Mouse (Mus musculus) CH12.LX (cell line): ENCODE data around the gene Unc119. TPM values are rescaled to one million over a fixed set of nuclear protein-coding genes. Genes with fewer than 3 reads are reported as not detected.

ENCODE experiments used
- DNase-seq: peaks from one replicate; pipeline ENCODE4 v3.0.0-alpha.2; 2013; ENCODE audit errors: extremely low read depth
- H3K27ac ChIP-seq: 2 replicates; pipeline ENCODE4 v1.5.1; 2012; ENCODE audit warnings: low read depth, mild to moderate bottlenecking, control low read depth, moderate library complexity; ENCODE audit not compliant: insufficient read depth
- H3K27me3 ChIP-seq: replicated peaks from 2 replicates; pipeline ENCODE3; 2012; ENCODE audit warnings: inconsistent platforms
- H3K36me3 ChIP-seq, 2 experiments: replicated peaks in 1 of 2; 2 replicates each; pipeline versions ENCODE3 to v1.6.1; 2012; ENCODE audit warnings: inconsistent platforms in 1 of 2, low read length in 1 of 2, mild to moderate bottlenecking in 1 of 2, mixed read lengths in 1 of 2, moderate library complexity in 1 of 2; ENCODE audit not compliant: control insufficient read depth in 1 of 2, insufficient read depth in 1 of 2
- H3K4me1 ChIP-seq, 2 experiments: 2 replicates each; pipeline ENCODE4 v1.6.1; 2012; ENCODE audit warnings: inconsistent platforms in 1 of 2, moderate library complexity in 1 of 2; ENCODE audit not compliant: insufficient read depth in 2 of 2, control insufficient read depth in 1 of 2
- H3K4me2 ChIP-seq: 2 replicates; pipeline ENCODE4 v1.6.1; 2012; ENCODE audit warnings: low read depth, mild to moderate bottlenecking, control low read depth; ENCODE audit not compliant: poor library complexity, insufficient read depth, severe bottlenecking
- H3K4me3 ChIP-seq, 3 experiments: fragments of 150-350 bp in 1 of 3; sonication (generic) in 1 of 3; replicated peaks in 1 of 3; 2 replicates each; pipeline versions ENCODE3 to v1.5.1; 2011 to 2012; ENCODE audit warnings: low read depth in 2 of 3, low read length in 2 of 3, mild to moderate bottlenecking in 2 of 3, moderate library complexity in 2 of 3, control low read depth in 1 of 3, improper control_type of control experiment in 1 of 3, inconsistent platforms in 1 of 3, mixed read lengths in 1 of 3; ENCODE audit not compliant: poor library complexity in 1 of 3
- H3K79me2 ChIP-seq: replicated peaks from 2 replicates; pipeline ENCODE4 v1.6.1; 2012; ENCODE audit warnings: mild to moderate bottlenecking, moderate library complexity; ENCODE audit not compliant: control insufficient read depth, poor library complexity, insufficient read depth, severe bottlenecking; ENCODE audit errors: extremely low read depth
- H3K9ac ChIP-seq: 2 replicates; pipeline ENCODE4 v1.6.1; 2012; ENCODE audit warnings: low read depth, mild to moderate bottlenecking, control low read depth, moderate library complexity; ENCODE audit not compliant: insufficient read depth
- H3K9me3 ChIP-seq: replicated peaks from 2 replicates; pipeline ENCODE3; 2012; ENCODE audit warnings: low read length, inconsistent platforms, mixed read lengths
- BHLHE40 ChIP-seq: IDR thresholded peaks from 2 replicates; pipeline ENCODE4 v1.6.1; 2011; ENCODE audit warnings: mild to moderate bottlenecking, low read depth, low read length, improper control_type of control experiment
- CHD2 ChIP-seq: IDR thresholded peaks from 2 replicates; pipeline ENCODE4 v1.6.1; 2011; ENCODE audit warnings: low read length, improper control_type of control experiment
- E2F4 ChIP-seq: IDR thresholded peaks from 2 replicates; pipeline ENCODE4 v1.6.1; 2011; ENCODE audit warnings: low read depth, low read length, improper control_type of control experiment; ENCODE audit not compliant: insufficient replicate concordance
- ELF1 ChIP-seq: IDR thresholded peaks from 2 replicates; pipeline ENCODE4 v1.6.1; 2014; ENCODE audit warnings: low read depth, mild to moderate bottlenecking, inconsistent platforms, low read length, improper control_type of control experiment
- GABPA ChIP-seq: IDR thresholded peaks from 2 replicates; pipeline ENCODE4 v1.6.1; 2012; ENCODE audit warnings: low read depth, low read length, improper control_type of control experiment, inconsistent platforms; ENCODE audit not compliant: insufficient replicate concordance
- HCFC1 ChIP-seq: IDR thresholded peaks from 2 replicates; pipeline ENCODE4 v1.6.1; 2012; ENCODE audit warnings: low read depth, mild to moderate bottlenecking, inconsistent platforms, low read length, improper control_type of control experiment
- MAZ ChIP-seq: IDR thresholded peaks from 2 replicates; pipeline ENCODE4 v1.6.1; 2012; ENCODE audit warnings: low read depth, mild to moderate bottlenecking, inconsistent platforms, low read length, improper control_type of control experiment, moderate library complexity
- MEF2A ChIP-seq: IDR thresholded peaks from 2 replicates; pipeline ENCODE4 v1.6.1; 2014; ENCODE audit warnings: low read depth, mild to moderate bottlenecking, inconsistent platforms, low read length, improper control_type of control experiment, borderline replicate concordance
- MYC ChIP-seq: IDR thresholded peaks from 2 replicates; pipeline ENCODE4 v1.6.1; 2011; ENCODE audit warnings: low read depth, mild to moderate bottlenecking, improper control_type of control experiment, low read length
- POLR2A ChIP-seq: IDR thresholded peaks from 2 replicates; pipeline ENCODE4 v1.6.1; 2011; ENCODE audit warnings: low read depth, mild to moderate bottlenecking, improper control_type of control experiment, low read length
- POLR2AphosphoS2 ChIP-seq: IDR thresholded peaks from 2 replicates; pipeline ENCODE4 v1.6.1; 2011; ENCODE audit warnings: low read depth, low read length, improper control_type of control experiment
- RCOR1 ChIP-seq: conservative IDR thresholded peaks from 2 replicates; pipeline ENCODE4 v1.6.1; 2012; ENCODE audit warnings: low read depth, mild to moderate bottlenecking, inconsistent platforms, low read length, improper control_type of control experiment
- SMC3 ChIP-seq: IDR thresholded peaks from 2 replicates; pipeline ENCODE4 v1.6.1; 2011; ENCODE audit warnings: low read depth, low read length, improper control_type of control experiment
- TBP ChIP-seq: conservative IDR thresholded peaks from 2 replicates; pipeline ENCODE4 v1.6.1; 2011; ENCODE audit warnings: low read depth, low read length, improper control_type of control experiment
- TCF12 ChIP-seq: IDR thresholded peaks from 2 replicates; pipeline ENCODE4 v1.6.1; 2014; ENCODE audit warnings: low read depth, mild to moderate bottlenecking, inconsistent platforms, low read length, improper control_type of control experiment
- UBTF ChIP-seq: IDR thresholded peaks from 2 replicates; pipeline ENCODE4 v1.6.1; 2012; ENCODE audit warnings: low read depth, mild to moderate bottlenecking, inconsistent platforms, low read length, improper control_type of control experiment, moderate library complexity
- USF1 ChIP-seq: IDR thresholded peaks from 2 replicates; pipeline ENCODE4 v1.6.1; 2014; ENCODE audit warnings: low read depth, mild to moderate bottlenecking, inconsistent platforms, low read length, improper control_type of control experiment
- USF2 ChIP-seq: conservative IDR thresholded peaks from 2 replicates; pipeline ENCODE4 v1.6.1; 2011; ENCODE audit warnings: low read depth, low read length, improper control_type of control experiment
- ZC3H11A ChIP-seq: IDR thresholded peaks from 2 replicates; pipeline ENCODE4 v1.6.1; 2012; ENCODE audit warnings: low read depth, mild to moderate bottlenecking, inconsistent platforms, low read length, improper control_type of control experiment
- ZKSCAN1 ChIP-seq: IDR thresholded peaks from 2 replicates; pipeline ENCODE4 v1.6.1; 2012; ENCODE audit warnings: low read depth, inconsistent platforms, low read length, improper control_type of control experiment, borderline replicate concordance
- ZMIZ1 ChIP-seq: IDR thresholded peaks from 2 replicates; pipeline ENCODE4 v1.6.1; 2012; ENCODE audit warnings: low read depth, mild to moderate bottlenecking, inconsistent platforms, low read length, improper control_type of control experiment
- ZNF384 ChIP-seq: IDR thresholded peaks from 2 replicates; pipeline ENCODE4 v1.6.1; 2012; ENCODE audit warnings: low read depth, low read length, improper control_type of control experiment, inconsistent platforms
- dilution Hi-C: fragments of 300-500 bp; cut with MboI; formaldehyde crosslinking; loops from 2 replicates; pipeline ENCODE4 v1.14.3; 2020; ENCODE audit warnings: low sequenced_read_pairs; ENCODE audit not compliant: extremely low pct_unique_long_range_greater_than_20kb, extremely low pct_ligation_motif_present
- in situ Hi-C: fragments of 300-500 bp; cut with MboI; formaldehyde crosslinking; loops from 3 replicates; pipeline ENCODE4 v1.14.3; 2019; ENCODE audit warnings: low sequenced_read_pairs, low pct_ligation_motif_present, low pct_unique_long_range_greater_than_20kb, mixed read lengths
- polyA plus RNA-seq: library from polyadenylated mRNA; unstranded; fragments of >175 nt; gene quantifications from 2 replicates; pipeline ENCODE4 v1.2.1, GENCODE M21; 2012; ENCODE audit warnings: low read depth; ENCODE audit not compliant: insufficient read length
- total RNA-seq, 2 experiments: library from RNA; depleted of rRNA; stranded (reverse); fragments of 300-350 nt in 1 of 2; fragments of >200 nt in 1 of 2; gene quantifications; 2 replicates each; pipeline ENCODE4 v1.2.3; 2012 to 2014

The Unc119 gene
- total and polyA plus RNA-seq, 3 experiments, result 81.6 to 227 (median 173) TPM

- in situ Hi-C loops, result no loop called here
- DNase-seq, result no peak
- Histone ChIP-seq H3K9ac (no peak overlapping the region), H3K27me3 (peaks cover 11% of the 10 kb centered on the region), H3K4me3 (no peak overlapping the region), H3K36me3 (no peaks in the 10 kb centered on the region), H3K9me3 (no peaks in the 10 kb centered on the region)
- no peak for TF ChIP-seq CHD2
- TF ChIP-seq RCOR1, result no peak
- no peak for TF ChIP-seq BHLHE40
- no peak for TF ChIP-seq USF2
- TF ChIP-seq UBTF, result no peak
- no peak for TF ChIP-seq HCFC1
- no peak for TF ChIP-seq ELF1
- TF ChIP-seq SMC3, result no peak
- TF ChIP-seq TCF12, result no peak
- TF ChIP-seq E2F4, result no peak
- no peak for TF ChIP-seq MYC
- no peak for TF ChIP-seq ZMIZ1
- no peak for TF ChIP-seq MEF2A
- no peak for TF ChIP-seq MAZ
- no peak for TF ChIP-seq TBP
- TF ChIP-seq ZC3H11A, result no peak
- TF ChIP-seq ZNF384, result no peak
- no peak for TF ChIP-seq POLR2A
- TF ChIP-seq, all 38 proteins: peak for 0
- H3K4me1 ChIP-seq, result peaks cover 2 to 22% of the 10 kb centered on the region in 2 experiments; a peak in 3 of 4 replicates
- dilution Hi-C loops, result no loop called here
- no peak overlapping the region for H3K4me2 ChIP-seq
- no peaks in the 10 kb centered on the region for H3K79me2 ChIP-seq
- no peak overlapping the region for H3K27ac ChIP-seq
These were observed 42.5 kb downstream of the Unc119 start for GRCm38 (mm10) chr11:78385776-78386175.

- no peaks in the 10 kb centered on the region for H3K36me3 ChIP-seq
- H3K79me2 ChIP-seq, result no peaks in the 10 kb centered on the region
- no peak for TF ChIP-seq ZKSCAN1
- no peak for TF ChIP-seq ZC3H11A
- no peak for TF ChIP-seq POLR2AphosphoS2
- no peak for TF ChIP-seq GABPA
- no peak for TF ChIP-seq USF1
- no peak for TF ChIP-seq RCOR1
- no peak within 1 kb of the TSS for H3K27ac ChIP-seq
- H3K9ac ChIP-seq, result no peak within 1 kb of the TSS
- dilution Hi-C loops (no loop called here), in situ Hi-C loops (no loop called here)
- peaks cover 8% of the 10 kb centered on the region for H3K27me3 ChIP-seq
- peaks cover 0 to 15% of the 10 kb centered on the region in 2 experiments; a peak in 2 of 4 replicates for H3K4me1 ChIP-seq
- no peaks in the 10 kb centered on the region for H3K9me3 ChIP-seq
- DNase-seq, result no peak
- no peak within 1 kb of the TSS for H3K4me2 ChIP-seq
- no peak within 1 kb of the TSS for H3K4me3 ChIP-seq
These were observed 43.3 kb downstream of the Unc119 start, which contains the start of gene Foxn1 for GRCm38 (mm10) chr11:78386508-78387043. Foxn1 (minus strand) TSS chr11:78386558.
